Mouse (Mus musculus) heart, embryonic 14.5 days (tissue): ENCODE measurements around the gene Podxl2. TPM values are rescaled to one million over a fixed set of nuclear protein-coding genes. Genes with fewer than 3 reads are reported as not detected.

ENCODE experiments used
- ATAC-seq: fragments of 200-750 bp; cut with Nextera tagmentation; 2 replicates; pipeline ENCODE4 v1.8.0; 2017; ENCODE audit warnings: low read depth, moderate TSS enrichment; ENCODE audit not compliant: insufficient number of reproducible peaks, insufficient read depth, low FRiP score
- H3K27ac ChIP-seq, 2 experiments: fragments of 200-500 bp in 1 of 2; fragments of 300-500 bp in 1 of 2; sonication (generic) in 1 of 2; replicated peaks in 1 of 2; 2 replicates each; pipeline ENCODE4 v1.5.1; 2012 to 2014; ENCODE audit warnings: low read depth in 2 of 2, low read length in 2 of 2, control low read depth in 1 of 2, mild to moderate bottlenecking in 1 of 2, mixed read lengths in 1 of 2; ENCODE audit not compliant: control insufficient read depth in 1 of 2, insufficient read depth in 1 of 2
- H3K27me3 ChIP-seq: fragments of 300-500 bp; sonication (generic); 2 replicates; pipeline ENCODE4 v1.6.1; 2014; ENCODE audit warnings: mild to moderate bottlenecking, low read length, control low read depth; ENCODE audit not compliant: control insufficient read depth, insufficient read depth
- H3K36me3 ChIP-seq: fragments of 300-500 bp; sonication (generic); 2 replicates; pipeline ENCODE4 v1.6.1; 2014; ENCODE audit warnings: mild to moderate bottlenecking, control low read depth, low read length, mixed read lengths; ENCODE audit not compliant: control insufficient read depth, insufficient read depth
- H3K4me1 ChIP-seq, 2 experiments: fragments of 200-500 bp in 1 of 2; fragments of 300-500 bp in 1 of 2; sonication (generic) in 1 of 2; 2 replicates each; pipeline ENCODE4 v1.6.1; 2012 to 2014; ENCODE audit warnings: low read length in 2 of 2, control low read depth in 1 of 2, mixed read lengths in 1 of 2; ENCODE audit not compliant: control insufficient read depth in 2 of 2, insufficient read depth in 2 of 2
- H3K4me2 ChIP-seq: fragments of 300-500 bp; sonication (generic); 2 replicates; pipeline ENCODE4 v1.6.1; 2014; ENCODE audit warnings: mild to moderate bottlenecking, low read length
- H3K4me3 ChIP-seq, 2 experiments: fragments of 200-500 bp in 1 of 2; fragments of 300-500 bp in 1 of 2; sonication (generic) in 1 of 2; 2 replicates each; pipeline ENCODE4 v1.5.1; 2012 to 2014; ENCODE audit warnings: low read length in 2 of 2, mild to moderate bottlenecking in 2 of 2, control low read depth in 1 of 2, low read depth in 1 of 2, moderate library complexity in 1 of 2; ENCODE audit not compliant: control insufficient read depth in 1 of 2, insufficient read depth in 1 of 2
- H3K9ac ChIP-seq: fragments of 300-500 bp; sonication (generic); 2 replicates; pipeline ENCODE4 v1.6.1; 2014; ENCODE audit warnings: mild to moderate bottlenecking, low read length
- H3K9me3 ChIP-seq: fragments of 300-500 bp; sonication (generic); 2 replicates; pipeline ENCODE4 v1.6.1; 2016; ENCODE audit warnings: low read length, control low read depth; ENCODE audit not compliant: control insufficient read depth
- WGBS: fragments of 180-500 bp; shearing (Covaris S2); extraction: QIAGEN DNeasy Blood & Tissue Kit; methylation state at CpG from one replicate; pipeline ENCODE4 v1.1.7; 2014; 5-methylcytosine and 5-hydroxymethylcytosine counted together
- polyA plus RNA-seq: library from polyadenylated mRNA; unstranded; fragments of >200 nt; fragmentation: Nextera tagmentation; extraction: Ambion mirVana; gene quantifications from 2 replicates; pipeline ENCODE4 v1.2.1, GENCODE M21; 2014

Podxl2 gene
- polyA plus RNA-seq, 1 experiment from 2014 or later, result 51.6 TPM

DNA sequence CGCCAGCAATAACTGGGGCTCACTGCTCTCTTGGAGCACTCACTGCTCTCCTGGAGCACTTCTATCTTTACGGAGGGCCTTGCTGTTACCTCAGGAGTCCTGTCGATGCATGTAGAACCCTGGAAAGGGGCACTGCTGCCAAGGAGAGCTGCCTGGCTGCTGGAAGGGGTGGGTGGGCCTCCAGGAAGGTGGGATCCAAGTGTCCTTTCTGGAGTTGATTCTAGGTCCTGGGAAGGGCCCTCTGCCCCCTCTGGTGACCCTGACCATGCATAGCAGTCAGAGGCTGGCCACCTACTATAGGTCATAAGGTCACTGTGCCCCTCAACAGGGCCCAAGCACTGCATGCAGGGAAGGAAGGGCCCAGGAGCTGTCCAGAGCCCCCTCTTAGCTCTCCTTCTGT, 47.9 kb downstream of the Podxl2 start:
- peaks cover 0 to 8% of the 10 kb centered on the region in 2 experiments; a peak in 3 of 4 replicates for H3K4me1 ChIP-seq
- no peaks in the 10 kb centered on the region for H3K9me3 ChIP-seq
- H3K36me3 ChIP-seq, result no peaks in the 10 kb centered on the region
- 55% methylated on average over 3 of the region's 3 CpGs for WGBS
- H3K27me3 ChIP-seq, result 0 out of 2 replicates have a peak, but pooled peaks cover 5% of the 10 kb centered on the region
- ATAC-seq, result no peak
- no peak overlapping the region for H3K4me2 ChIP-seq
- H3K27ac ChIP-seq, result 0 out of 4 replicates have a peak overlapping the region, but pooled peaks of 1 of the 2 experiments have one; percentile 24
- no peak overlapping the region for H3K4me3 ChIP-seq
- no peak overlapping the region for H3K9ac ChIP-seq

DNA sequence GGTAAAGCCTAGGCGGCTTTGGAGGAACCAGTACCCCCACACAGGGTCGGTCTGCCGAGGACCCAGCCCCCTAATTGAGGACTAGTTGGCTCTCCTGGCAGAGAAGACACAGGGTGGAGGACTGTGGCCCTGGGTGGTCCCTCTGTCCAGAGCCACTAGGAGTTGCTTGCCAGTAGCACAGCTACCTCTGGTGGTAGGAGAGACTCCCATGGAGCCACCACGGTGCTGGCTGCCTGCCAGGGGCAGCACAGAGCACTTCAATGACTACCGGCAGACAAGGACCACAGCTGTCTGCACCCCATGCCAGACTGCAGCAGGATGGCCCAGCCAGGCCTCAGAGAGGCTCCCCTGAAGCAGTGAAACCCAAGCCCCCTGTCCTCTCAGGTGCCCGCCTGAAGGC, 48.3 kb downstream of the Podxl2 start:
- Histone ChIP-seq H3K9ac (no peak overlapping the region), H3K4me2 (no peak overlapping the region), H3K4me3 (no peak overlapping the region), H3K27me3 (0 out of 2 replicates have a peak, but pooled peaks cover 5% of the 10 kb centered on the region), H3K9me3 (no peaks in the 10 kb centered on the region), H3K36me3 (no peaks in the 10 kb centered on the region), H3K27ac (0 out of 4 replicates have a peak overlapping the region, but pooled peaks of 1 of the 2 experiments have one; percentile 24), H3K4me1 (peaks cover 0 to 8% of the 10 kb centered on the region in 2 experiments; a peak in 3 of 4 replicates)
- peak; percentile 70 for ATAC-seq
- 25% methylated on average over 6 of the region's 6 CpGs for WGBS

DNA sequence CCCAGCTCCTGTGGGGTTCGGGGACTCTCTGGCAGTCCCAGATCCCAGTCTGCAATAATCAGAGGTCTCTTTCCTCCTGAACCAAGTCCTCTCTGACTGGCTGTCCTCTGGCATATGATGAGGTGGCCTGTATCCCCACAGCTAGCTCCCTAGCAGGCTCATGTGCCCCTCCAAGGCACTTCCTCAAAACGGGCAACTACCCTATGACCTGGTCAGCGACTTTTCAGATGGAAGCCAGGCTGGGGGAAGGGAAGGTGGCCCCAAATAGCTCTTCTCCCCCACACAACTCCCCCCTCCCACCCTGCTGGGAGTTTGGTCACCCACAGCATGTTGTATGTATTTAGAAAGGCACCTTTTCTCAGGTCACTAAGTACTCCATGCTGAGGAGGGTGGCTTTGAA, 48.8 kb downstream of the Podxl2 start:
- 0 out of 2 replicates have a peak, but pooled peaks cover 5% of the 10 kb centered on the region for H3K27me3 ChIP-seq
- H3K4me2 ChIP-seq, result no peak overlapping the region
- WGBS, result 45% methylated on average over 3 of the region's 3 CpGs
- H3K36me3 ChIP-seq, result no peaks in the 10 kb centered on the region
- H3K4me3 ChIP-seq, result no peak overlapping the region
- no peaks in the 10 kb centered on the region for H3K9me3 ChIP-seq
- peaks cover 0 to 9% of the 10 kb centered on the region in 2 experiments; a peak in 3 of 4 replicates for H3K4me1 ChIP-seq
- no peak overlapping the region for H3K27ac ChIP-seq
- H3K9ac ChIP-seq, result no peak overlapping the region
- ATAC-seq, result no peak

DNA sequence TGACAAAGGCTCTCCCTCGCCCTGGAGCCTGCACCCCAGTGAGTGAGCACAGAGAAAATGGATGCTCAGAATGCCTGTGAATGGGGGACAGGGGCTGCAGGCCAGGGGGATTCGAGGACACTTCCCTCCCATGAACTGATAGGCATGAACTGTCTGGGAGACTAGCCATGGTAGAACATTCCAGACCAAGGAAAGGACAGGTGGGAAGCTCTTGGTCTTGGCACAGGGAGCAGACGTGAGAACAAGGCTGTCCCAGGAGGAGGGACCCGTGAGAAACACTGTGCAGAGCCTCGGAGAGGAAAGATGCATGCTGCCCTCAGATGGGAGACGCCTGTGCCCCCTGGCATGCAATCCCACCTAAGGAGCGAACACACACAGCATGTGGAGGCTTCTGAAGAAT, 50.7 kb downstream of the Podxl2 start:
- WGBS, result 51% methylated on average over 7 of the region's 7 CpGs
- H3K4me1 ChIP-seq, result peaks cover 5 to 16% of the 10 kb centered on the region in 2 experiments

DNA sequence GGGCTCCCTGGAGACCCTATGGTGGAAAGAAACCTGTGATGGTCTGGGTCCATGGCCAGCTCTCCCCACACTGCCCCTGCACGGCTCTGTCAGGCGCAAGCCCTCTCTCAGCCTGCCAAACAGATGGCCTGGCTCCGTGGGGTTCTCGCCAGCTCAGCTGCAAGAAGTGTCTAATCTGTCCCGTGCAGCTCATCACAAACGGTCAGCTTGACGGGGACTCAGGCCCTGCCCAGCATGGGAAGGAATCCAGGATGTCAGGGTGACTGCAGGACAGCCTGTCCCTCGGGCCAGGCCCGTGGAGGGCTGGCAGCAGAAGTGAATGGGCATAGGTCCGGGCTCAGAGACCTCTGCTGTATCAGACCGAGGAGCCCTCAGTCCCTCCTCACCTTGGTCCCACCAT, 52.9 kb downstream of the Podxl2 start:
- Histone ChIP-seq H3K4me2 (no peak overlapping the region), H3K9ac (no peak overlapping the region), H3K27me3 (0 out of 2 replicates have a peak, but pooled peaks cover 5% of the 10 kb centered on the region), H3K4me1 (peaks cover 5 to 11% of the 10 kb centered on the region in 2 experiments), H3K4me3 (no peak overlapping the region), H3K27ac (no peak overlapping the region), H3K9me3 (no peaks in the 10 kb centered on the region), H3K36me3 (no peaks in the 10 kb centered on the region)
- 52% methylated on average over 11 of the region's 11 CpGs for WGBS
- ATAC-seq, result no peak

More for the DNA sequence above, 50.7 kb downstream of the Podxl2 start:
- Histone ChIP-seq H3K9me3 (no peaks in the 10 kb centered on the region), H3K27ac (no peak overlapping the region), H3K27me3 (0 out of 2 replicates have a peak, but pooled peaks cover 5% of the 10 kb centered on the region), H3K9ac (no peak overlapping the region), H3K4me2 (no peak overlapping the region), H3K4me3 (no peak overlapping the region), H3K36me3 (no peaks in the 10 kb centered on the region)
- ATAC-seq, result no peak

DNA sequence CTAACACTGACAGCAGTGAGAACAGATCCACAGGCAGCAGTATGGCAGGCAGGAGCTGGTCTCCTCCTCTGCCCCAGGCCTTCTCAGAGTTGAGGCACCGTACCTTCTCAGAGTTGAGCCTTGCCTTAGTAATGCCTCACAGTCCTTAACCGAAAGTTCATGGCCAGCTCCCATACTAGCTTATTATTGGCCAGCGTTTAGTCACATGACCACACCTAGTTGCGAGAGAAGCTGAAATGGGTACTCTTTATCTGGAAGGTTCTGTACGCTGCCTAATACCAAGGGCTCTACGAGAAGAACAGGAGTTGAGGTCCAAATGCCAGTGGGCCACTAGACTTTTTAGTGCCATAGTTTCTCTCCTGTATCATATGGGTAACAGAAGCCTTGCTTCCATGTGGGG, 53.5 kb downstream of the Podxl2 start:
- Histone ChIP-seq H3K36me3 (no peaks in the 10 kb centered on the region), H3K27ac (no peak overlapping the region), H3K9ac (no peak overlapping the region), H3K4me1 (peaks cover 5 to 9% of the 10 kb centered on the region in 2 experiments; a peak in 3 of 4 replicates), H3K9me3 (no peaks in the 10 kb centered on the region), H3K27me3 (0 out of 2 replicates have a peak, but pooled peaks cover 5% of the 10 kb centered on the region), H3K4me2 (no peak overlapping the region), H3K4me3 (no peak overlapping the region)
- no peak for ATAC-seq
- WGBS, result 94% methylated on average over 6 of the region's 6 CpGs

DNA sequence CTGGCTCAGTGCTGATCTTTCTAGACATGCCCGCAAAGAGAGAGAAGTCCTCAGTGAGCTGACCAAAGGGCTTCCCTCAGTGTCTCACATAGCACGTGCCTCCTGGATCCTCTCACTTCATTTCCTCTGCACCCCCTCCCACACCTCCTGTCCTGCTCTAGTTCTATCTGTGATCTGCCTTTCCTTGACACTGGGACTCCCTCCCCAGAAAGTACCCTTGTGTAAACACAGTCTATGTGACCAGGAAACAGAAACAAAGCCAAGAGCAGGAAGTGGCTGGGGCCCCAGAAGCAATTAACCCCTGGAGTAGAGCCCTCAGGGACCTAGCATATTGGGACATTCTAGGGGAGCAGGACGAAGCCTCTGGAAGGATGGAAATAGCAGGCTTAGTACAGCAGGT, 54.0 kb downstream of the Podxl2 start:
- Histone ChIP-seq H3K4me2 (no peak overlapping the region), H3K9ac (no peak overlapping the region), H3K4me1 (peaks cover 5 to 9% of the 10 kb centered on the region in 2 experiments; a peak in 3 of 4 replicates), H3K27ac (no peak overlapping the region), H3K36me3 (no peaks in the 10 kb centered on the region), H3K4me3 (no peak overlapping the region), H3K9me3 (no peaks in the 10 kb centered on the region), H3K27me3 (0 out of 2 replicates have a peak, but pooled peaks cover 5% of the 10 kb centered on the region)
- 38% methylated on average over 3 of the region's 3 CpGs for WGBS
- ATAC-seq, result no peak

DNA sequence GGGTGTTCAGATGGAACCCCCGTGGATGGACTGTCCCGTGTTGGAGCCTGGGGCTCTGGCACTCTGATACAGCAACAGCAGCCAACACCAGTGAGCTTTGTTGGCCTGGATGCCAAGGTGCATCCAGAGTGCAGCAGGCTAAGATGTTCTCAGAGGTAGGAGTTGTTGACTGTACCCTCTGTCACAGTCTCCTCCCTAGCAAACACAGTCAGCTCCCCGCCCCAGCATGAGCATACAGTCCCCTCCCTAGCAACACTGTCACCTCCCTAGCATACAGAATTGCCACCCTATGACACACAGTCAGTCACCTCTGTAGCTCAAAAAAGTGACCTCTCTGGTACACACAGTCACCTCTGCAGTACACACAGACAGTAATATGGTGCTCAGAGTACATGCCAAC, 57.9 kb downstream of the Podxl2 start:
- H3K27me3 ChIP-seq, result no peaks in the 10 kb centered on the region
- 82% methylated on average over 3 of the region's 3 CpGs for WGBS

More for the DNA sequence above, 57.9 kb downstream of the Podxl2 start:
- H3K4me1 ChIP-seq, result peaks cover 5 to 9% of the 10 kb centered on the region in 2 experiments; a peak in 3 of 4 replicates
- H3K4me3 ChIP-seq, result no peak overlapping the region
- no peaks in the 10 kb centered on the region for H3K9me3 ChIP-seq
- no peak overlapping the region for H3K27ac ChIP-seq
- H3K36me3 ChIP-seq, result no peaks in the 10 kb centered on the region
- ATAC-seq, result no peak
- no peak overlapping the region for H3K9ac ChIP-seq
- no peak overlapping the region for H3K4me2 ChIP-seq
